Mouse (Mus musculus): ENCODE data around the gene Rpl3. TPM values are rescaled to one million over a fixed set of nuclear protein-coding genes. Genes with fewer than 3 reads are reported as not detected.
"Not testable (repeated sequence)": the region's sequence is repeated elsewhere in the genome, so short reads cannot be mapped to it uniquely, and the experiment has no call there.

Gene Rpl3
- polyA plus RNA-seq (2017; shearing (Covaris generic)) = 1,000 to 10,000 TPM; 2,844 to 4,969 (median 3,861) TPM

- peak; percentile 67 for ATAC-seq
Measured at GRCm38 (mm10) chr15:80091121-80091955, at the start of gene Rpl3, which contains the start of gene Syngr1. Rpl3 (minus strand) TSS chr15:80091868. Syngr1 (plus strand) TSS chr15:80091334.

DNA sequence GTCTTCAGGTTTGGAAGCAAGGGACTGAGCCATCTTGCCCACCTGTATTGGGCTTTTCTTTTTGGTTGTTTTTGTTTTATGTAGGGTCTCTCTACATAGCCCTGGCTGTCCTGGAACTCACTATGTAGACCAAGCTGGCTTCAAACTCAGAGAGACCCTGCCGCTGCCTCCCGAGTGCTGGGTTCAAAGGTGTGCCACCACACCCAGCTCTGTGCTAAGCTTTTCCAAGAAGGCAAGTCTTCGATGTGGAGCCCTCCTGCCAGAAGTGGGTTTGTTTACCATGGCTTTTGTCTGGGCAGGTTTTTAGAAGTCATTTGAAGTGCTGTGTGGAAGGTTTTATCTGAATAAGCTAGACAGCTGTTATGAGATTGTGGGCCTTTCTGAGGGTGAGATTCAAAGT is 49.2 kb upstream of the Rpl3 start:
- no peak for ATAC-seq

GRCm38 (mm10) chr15:80140302-80140701 is 48.6 kb upstream of the Rpl3 start:
- no peak for ATAC-seq

- ATAC-seq = no peak
Measured at GRCm38 (mm10) chr15:80137945-80138791, 46.5 kb upstream of the Rpl3 start.

DNA sequence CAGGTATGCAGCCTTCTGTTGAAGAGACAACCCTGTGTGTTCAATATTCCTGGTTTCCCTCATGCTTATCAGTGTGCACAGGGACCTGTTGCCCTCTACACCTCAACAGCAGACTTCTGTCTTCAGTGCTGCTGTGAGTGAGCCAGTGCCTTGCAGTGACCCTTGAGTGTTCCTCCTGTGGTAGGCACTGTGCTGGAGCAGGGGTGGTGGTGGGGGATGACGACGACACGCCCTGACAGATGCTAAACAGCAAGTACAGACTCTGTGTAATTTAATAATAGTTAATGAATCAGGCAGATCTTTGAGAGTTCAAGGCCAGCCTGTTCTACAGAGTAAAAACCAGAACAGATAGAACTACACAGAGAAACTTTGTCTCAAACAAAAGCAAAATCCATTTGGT is 45.0 kb upstream of the Rpl3 start:
- ATAC-seq = no peak

DNA sequence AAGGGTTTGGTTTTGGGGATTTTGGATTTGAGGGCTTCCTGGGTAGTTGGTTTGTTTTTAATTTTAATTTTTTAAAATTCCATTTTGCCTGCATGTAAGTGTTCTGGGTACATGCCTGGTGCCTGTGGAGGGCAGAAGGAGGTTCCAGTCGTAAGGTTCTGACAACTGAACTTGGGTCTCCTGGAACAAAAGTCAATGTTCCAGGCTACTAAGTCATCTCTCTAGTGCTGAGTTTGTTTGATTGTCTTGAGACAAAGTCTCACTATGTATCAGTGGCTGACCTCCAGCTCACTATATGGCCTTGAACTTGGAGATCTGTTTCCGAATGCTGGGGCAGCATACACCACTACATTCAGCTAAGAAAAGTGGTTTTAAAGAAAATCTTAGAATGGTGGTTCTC is 43.8 kb upstream of the Rpl3 start:
- ATAC-seq = no peak

- ATAC-seq = no peak
Measured at GRCm38 (mm10) chr15:80134450-80134847, 42.8 kb upstream of the Rpl3 start.

DNA sequence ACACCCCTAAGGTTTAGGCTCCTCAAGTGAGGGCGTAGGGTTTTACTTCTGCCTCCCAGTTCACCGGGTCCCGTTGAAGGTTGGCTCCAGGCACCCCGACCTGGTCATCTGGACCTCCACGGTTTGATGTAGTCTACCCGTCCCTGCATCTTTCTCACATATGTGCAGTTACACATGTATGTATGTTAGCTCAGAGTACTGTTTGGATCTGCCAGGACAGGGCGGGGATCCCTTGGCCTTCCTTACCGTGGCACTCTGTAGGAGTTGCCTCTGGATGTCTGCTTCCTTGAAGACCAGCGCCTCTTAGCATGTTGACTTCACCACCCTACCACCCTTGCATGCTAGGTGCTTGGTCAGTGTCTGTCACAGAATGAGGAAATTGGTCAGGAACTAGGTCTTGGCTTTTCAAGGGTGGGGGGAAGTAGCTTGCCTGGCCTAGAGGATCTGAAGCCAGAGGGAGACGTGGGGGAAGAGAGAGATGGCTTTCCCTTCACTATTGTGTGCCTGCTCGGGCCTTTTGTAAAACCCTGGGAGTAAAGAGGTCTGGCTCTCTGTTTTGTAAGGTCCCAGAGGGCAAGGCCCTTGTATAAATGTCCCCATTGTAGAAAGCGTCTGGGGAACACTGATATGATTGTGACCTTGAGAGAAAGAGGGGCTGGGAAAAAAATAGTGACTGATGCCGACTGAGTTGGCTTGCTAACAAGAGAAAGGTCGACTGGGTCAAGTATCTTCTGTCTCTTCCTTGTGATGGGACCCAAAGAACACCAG is 42.2 kb upstream of the Rpl3 start:
- peak; percentile 9 for ATAC-seq

GRCm38 (mm10) chr15:80132993-80133586 is 41.4 kb upstream of the Rpl3 start, which contains the start of gene Tab1:
Tab1 (plus strand) TSS chr15:80133127.
- ATAC-seq = peak; percentile 92

- no peak for ATAC-seq
Measured at GRCm38 (mm10) chr15:80132452-80132851, 40.8 kb upstream of the Rpl3 start.

DNA sequence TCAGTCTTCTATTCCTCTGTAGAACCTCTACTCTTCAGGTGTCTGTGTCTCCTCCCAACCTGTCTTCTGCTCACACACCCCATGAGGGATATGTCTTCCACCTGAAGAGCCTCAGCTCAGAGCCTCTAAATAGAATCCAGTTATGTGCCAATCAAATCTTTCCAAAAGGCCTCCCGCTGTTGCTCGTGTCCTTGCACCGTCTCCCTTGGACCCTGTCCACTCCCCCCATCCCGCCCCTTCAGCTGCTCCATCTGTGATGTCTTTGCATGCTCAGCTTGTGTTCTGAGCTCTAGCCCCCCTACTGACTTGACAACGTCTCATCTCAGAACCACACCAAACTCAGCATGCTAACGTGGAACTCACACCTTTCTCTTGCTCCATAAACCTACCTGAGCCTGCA is 39.8 kb upstream of the Rpl3 start:
- ATAC-seq = no peak

DNA sequence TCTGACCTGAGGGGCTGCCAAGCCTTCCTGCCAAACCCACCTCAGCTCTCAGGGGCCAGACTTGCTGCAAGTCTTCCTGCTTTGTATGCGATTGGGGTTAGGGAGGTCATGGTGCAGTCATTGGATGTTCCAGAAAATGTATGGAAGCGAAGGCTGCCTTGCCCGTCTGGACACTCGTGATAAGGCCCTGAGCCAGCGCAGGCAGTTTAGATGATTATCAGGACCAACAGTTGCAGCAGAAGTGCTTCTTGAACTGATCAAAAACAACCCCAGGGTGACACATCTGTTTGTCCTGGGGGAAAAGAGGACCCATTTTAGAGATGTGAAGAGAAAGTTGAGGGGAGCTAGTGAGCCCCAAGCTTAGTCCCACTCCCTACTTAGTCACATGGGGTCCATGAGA is 39.0 kb upstream of the Rpl3 start:
- ATAC-seq = no peak

GRCm38 (mm10) chr15:80129982-80130381 is 38.3 kb upstream of the Rpl3 start:
- no peak for ATAC-seq

DNA sequence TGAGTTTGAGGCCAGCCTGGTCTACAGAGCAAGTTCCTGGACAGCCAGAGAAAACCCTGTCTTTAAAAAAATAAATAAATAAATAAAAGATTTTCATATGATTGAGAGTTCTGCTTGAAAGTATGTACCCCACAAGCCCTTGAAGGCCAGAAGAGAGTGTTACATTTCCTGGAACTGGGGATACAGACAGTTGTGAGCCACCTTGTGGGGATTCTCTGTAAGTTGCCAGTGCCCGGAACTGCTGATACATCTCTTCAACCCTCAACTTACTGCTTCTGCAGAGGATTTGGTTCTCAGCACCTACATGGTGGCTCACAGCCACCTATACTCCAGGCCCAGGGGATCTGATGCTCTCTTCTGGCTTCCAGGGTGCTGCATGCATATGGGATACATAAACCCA is 35.5 kb upstream of the Rpl3 start:
- no peak for ATAC-seq

DNA sequence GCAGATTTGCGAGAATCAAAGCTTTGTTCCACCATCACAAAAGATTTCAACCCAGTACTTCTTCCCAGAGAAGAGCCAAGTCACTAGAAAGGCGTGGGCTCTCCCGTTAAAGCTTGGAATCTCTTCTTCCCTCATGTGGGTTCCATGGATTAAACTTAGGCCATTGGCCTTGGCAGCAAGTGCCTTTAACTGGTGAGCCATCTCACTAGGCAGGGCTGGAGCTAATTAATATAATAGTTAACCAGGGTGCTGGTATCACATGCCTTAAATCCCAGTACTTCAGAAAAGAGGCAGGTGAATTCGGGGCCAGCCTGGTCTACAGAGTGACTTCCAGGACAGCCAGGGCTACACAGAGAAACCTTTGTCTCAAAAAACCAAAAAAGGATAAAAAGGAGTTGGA is 33.0 kb upstream of the Rpl3 start:
- ATAC-seq = no peak

DNA sequence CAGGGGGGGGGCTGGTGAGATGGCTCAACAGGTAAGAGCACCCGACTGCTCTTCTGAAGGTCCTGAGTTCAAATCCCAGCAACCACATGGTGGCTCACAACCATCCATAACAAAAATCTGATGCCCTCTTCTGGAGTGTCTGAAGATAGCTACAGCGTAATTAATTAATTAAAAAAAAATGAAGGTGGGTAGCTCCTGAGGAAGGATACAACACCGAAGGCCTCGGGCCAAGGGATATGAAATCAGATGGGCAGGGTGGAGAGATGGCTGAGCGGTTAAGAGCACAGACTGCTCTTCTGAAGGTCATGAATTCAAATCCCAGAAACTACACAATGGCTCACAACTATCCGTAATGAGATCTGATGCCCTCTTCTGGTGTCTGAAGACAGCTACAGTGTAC is 30.8 kb upstream of the Rpl3 start:
- ATAC-seq = not testable (repeated sequence)

DNA sequence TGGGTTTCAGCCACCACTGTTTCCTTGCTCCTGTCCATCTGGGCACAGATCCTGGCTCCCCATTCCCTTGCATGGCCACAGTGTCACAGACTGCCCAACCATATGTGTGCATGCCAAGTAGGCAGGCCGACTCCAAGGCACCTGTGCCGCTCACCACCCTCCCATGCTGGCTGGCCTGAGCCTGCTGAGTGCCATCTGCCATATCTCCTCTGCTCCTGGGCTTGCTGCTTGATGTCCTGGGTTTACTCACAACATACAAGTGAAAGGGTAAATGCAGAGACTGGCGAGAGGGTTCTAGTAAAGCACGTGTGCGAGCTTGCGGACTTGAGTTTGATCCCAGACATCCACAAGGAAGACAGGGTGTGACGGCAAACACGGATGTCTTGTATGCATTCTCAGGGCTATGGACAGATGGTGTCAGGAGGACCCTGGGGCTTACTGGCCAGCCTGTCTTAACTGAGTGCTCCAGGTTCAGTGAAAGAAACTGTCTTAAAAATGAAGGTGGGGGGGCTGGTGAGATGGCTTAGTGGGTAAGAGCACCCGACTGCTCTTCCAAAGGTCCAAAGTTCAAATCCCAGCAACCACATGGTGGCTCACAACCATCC is 30.2 kb upstream of the Rpl3 start:
- no peak for ATAC-seq

DNA sequence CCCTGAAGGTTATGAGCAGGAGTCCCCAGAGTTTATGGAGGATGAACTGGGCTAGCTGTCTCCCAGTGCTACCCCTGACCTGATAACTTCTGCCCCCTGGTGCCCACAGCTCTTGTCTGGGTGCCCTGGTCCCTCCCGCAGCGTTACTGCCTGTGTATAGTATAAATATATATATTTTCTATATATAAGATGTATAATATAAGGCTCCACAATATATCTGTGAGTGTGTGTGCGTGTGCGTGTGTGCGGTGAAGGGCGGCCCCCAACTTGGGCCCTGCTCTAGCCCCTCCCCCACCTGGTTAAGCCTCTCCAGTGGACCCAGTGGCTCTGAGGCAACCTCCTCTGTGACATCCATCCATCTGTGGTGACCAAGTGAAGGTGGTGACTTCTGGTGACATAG is 27.4 kb upstream of the Rpl3 start:
- ATAC-seq = no peak

- no peak for ATAC-seq
Measured at GRCm38 (mm10) chr15:80117154-80117553, 25.5 kb upstream of the Rpl3 start.

DNA sequence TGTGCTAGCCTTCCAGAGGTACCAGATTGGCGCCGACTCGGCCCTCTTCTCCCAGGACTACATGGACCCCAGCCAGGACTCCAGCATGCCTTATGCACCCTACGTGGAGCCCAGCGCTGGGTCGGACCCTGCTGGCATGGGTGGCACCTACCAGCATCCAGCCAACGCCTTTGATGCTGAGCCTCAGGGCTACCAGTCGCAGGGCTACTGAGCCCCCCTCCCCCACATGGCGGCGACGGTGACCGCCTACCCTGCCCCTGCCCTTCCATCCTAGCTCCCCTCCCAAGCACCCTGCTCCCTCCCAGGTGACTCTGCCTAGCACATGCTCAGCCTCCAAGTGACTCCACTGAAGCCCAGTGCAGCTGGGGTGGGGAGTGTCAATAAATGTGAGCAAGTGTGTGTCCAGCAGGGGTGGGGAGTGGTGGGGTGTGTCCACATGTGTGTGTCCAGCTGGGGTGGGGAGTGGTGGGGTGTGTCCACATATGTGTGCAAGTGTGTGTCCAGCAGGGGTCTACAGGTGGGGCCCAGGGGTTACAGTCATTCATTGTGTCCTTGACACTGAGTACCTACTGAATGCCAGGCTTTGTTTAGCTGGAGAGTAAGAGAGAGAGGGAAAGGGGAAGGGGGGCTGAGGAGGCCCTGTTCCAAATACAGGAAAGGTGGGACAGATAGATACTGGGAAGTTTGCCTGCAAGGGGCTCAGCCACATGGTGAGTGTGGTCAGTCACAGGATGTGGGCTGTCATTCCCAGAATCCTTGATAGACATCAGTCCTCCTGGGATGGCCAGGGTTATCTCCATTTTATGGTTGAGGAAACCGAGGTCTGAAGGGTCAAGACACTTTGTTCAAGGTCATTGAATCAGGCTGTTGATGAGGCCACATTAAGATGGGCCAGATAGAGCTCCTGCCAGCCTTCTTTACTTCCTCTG is 24.5 kb upstream of the Rpl3 start:
- no peak for ATAC-seq

DNA sequence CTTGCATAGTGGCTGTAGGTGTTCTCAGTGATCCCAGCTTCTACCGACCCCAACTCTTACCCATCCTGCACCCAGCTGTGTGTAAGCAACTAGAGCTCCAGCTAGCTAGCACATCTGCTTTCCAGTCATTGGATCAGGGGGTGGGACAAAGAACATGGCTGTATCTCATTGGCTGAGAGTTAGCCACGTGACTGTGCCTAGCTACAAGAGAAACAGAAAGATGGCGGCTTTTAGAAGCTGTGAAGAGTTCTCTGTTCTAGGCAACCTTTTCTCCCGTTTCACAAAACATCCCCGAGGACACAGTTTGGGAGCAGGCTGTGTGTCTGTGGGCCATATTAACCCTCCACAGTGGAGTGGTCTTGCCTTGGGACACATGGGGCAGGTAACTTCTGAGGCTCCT is 23.6 kb upstream of the Rpl3 start:
- ATAC-seq = no peak

Data from inflammation-experienced regulatory T-cells, adult 6 months (primary cell).